Mouse (Mus musculus) lung, embryonic 16.5 days (tissue): ENCODE results near the gene Calhm5. TPM values are rescaled to one million over a fixed set of nuclear protein-coding genes. Genes with fewer than 3 reads are reported as not detected.
A peak's percentile ranks its signal among the peaks of the same experiment; 100 is the strongest.

Experiments used
- ATAC-seq: fragments of 200-750 bp; cut with Nextera tagmentation; 2 replicates; pipeline ENCODE4 v1.8.0; 2017; ENCODE audit warnings: low read depth, mild to moderate bottlenecking, moderate library complexity
- H3K27ac ChIP-seq: fragments of 300-500 bp; sonication (generic); 2 replicates; pipeline ENCODE4 v1.5.1; 2014; ENCODE audit warnings: mild to moderate bottlenecking, control low read depth, low read length
- H3K27me3 ChIP-seq: fragments of 300-500 bp; sonication (generic); 2 replicates; pipeline ENCODE4 v1.6.1; 2014; ENCODE audit warnings: low read depth, low read length, mixed read lengths; ENCODE audit not compliant: control insufficient read depth, insufficient read depth
- H3K36me3 ChIP-seq: fragments of 300-500 bp; sonication (generic); 2 replicates; pipeline ENCODE4 v1.6.1; 2014; ENCODE audit warnings: low read length; ENCODE audit not compliant: control insufficient read depth, insufficient read depth
- H3K4me1 ChIP-seq: fragments of 300-500 bp; sonication (generic); replicated peaks from 2 replicates; pipeline ENCODE4 v1.6.1; 2014; ENCODE audit warnings: low read length, mixed read lengths; ENCODE audit not compliant: control insufficient read depth, insufficient read depth
- H3K4me2 ChIP-seq: fragments of 300-500 bp; sonication (generic); 2 replicates; pipeline ENCODE4 v1.6.1; 2014; ENCODE audit warnings: low read depth, low read length, control low read depth
- H3K4me3 ChIP-seq: fragments of 300-500 bp; sonication (generic); 2 replicates; pipeline ENCODE4 v1.5.1; 2014; ENCODE audit warnings: mild to moderate bottlenecking, low read length, control low read depth
- H3K9ac ChIP-seq: fragments of 300-500 bp; sonication (generic); 2 replicates; pipeline ENCODE4 v1.6.1; 2014; ENCODE audit warnings: low read length, control low read depth
- H3K9me3 ChIP-seq: fragments of 300-500 bp; sonication (generic); 2 replicates; pipeline ENCODE4 v1.6.1; 2016; ENCODE audit warnings: low read length; ENCODE audit not compliant: control insufficient read depth
- WGBS: fragments of 180-500 bp; shearing (Covaris S2); extraction: QIAGEN DNeasy Blood & Tissue Kit; methylation state at CpG from one replicate; pipeline ENCODE4 v1.1.7; 2014; 5-methylcytosine and 5-hydroxymethylcytosine counted together
- polyA plus RNA-seq: library from polyadenylated mRNA; unstranded; fragments of >200 nt; fragmentation: Nextera tagmentation; extraction: Ambion mirVana; gene quantifications from 2 replicates; pipeline ENCODE4 v1.2.1, GENCODE M21; 2015

Calhm5 gene
- polyA plus RNA-seq, result 1.0 TPM in 2 replicates

DNA sequence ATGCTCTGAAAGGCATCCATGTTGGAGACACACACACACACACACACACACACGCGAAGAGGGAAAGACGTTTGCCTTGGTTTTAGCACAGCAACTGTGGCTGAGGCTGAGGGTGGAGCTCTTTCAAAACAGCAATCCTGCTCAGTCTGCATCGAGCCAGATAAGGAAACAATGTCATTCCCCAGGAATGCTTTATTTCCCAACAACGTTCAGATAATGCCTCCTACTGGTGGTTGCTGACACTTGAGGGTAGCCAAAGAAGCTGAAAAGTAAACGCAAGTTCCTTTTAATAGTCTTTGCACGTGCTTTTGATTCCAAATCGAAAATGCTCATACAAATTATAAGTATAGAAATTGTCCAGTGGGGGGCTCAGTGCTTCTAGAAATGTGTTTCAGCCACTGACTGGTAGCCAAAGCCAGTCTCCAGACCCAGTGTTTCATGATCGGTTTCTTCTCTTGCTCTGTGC, at the start of gene Calhm5:
Calhm5 (minus strand) TSS at position 102 of the 466 bp plus-strand sequence.
- ATAC-seq, result peak; percentile 93
- H3K9ac ChIP-seq, result peak within 1 kb of the TSS; percentile 58
- 6% methylated on average over 9 of the region's 9 CpGs for WGBS
- peak within 1 kb of the TSS; percentile 38 for H3K4me3 ChIP-seq
- no peaks in the 10 kb centered on the region for H3K27me3 ChIP-seq
- peaks cover 6% of the 10 kb centered on the region; the same call in 1 of the 2 replicates for H3K4me1 ChIP-seq
- peak within 1 kb of the TSS; percentile 58 for H3K4me2 ChIP-seq
- 0 out of 2 replicates have a peak within 1 kb of the TSS, but pooled peaks have one; percentile 21 for H3K27ac ChIP-seq
- no peaks in the 10 kb centered on the region for H3K36me3 ChIP-seq
- no peaks in the 10 kb centered on the region for H3K9me3 ChIP-seq

DNA sequence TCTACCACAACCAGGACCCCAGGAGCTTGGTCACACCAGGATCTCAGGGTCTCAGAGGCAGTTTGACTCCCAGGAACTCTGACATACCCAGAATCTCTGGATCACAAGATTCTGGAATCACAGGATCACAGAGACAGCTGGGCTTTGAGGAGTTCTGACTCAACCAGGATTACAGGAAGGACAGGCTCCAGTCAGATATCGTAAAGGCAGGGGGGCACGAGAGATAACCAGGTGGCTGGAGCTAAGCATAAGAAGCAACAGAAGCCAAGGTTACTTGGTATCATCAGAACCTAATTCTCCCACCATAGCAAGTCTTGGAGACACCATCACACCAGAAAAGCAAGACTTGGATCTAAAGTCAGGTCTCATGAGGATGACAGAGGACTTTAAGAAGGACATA, 45.4 kb upstream of the Calhm5 start:
- Histone ChIP-seq H3K9ac (no peak overlapping the region), H3K27ac (no peak overlapping the region), H3K4me3 (no peak overlapping the region), H3K9me3 (peaks cover 2% of the 10 kb centered on the region; the same call in 1 of the 2 replicates), H3K4me1 (no peaks in the 10 kb centered on the region), H3K27me3 (no peaks in the 10 kb centered on the region), H3K36me3 (no peaks in the 10 kb centered on the region), H3K4me2 (no peak overlapping the region)
- WGBS, result 77% methylated on average over 2 of the region's 2 CpGs
- no peak for ATAC-seq

DNA sequence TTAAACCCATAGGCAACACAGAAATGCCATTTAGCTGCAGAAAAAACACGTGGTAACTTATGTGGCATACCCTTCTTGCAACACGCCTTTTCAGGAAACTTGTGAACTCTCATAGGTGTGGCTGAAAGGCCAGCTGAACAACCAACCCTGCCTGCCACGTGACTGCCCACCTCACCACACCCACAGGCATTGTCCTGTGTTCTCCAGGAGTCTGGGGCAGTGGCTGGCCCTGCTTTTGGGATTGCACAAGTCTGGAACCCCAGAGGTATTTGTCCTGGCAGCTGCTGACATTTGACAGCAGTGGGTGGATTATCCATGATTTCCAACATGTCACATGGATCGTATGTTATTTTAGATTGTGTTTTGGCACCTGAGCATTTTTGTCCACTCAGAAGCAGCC, 43.4 kb upstream of the Calhm5 start:
- Histone ChIP-seq H3K4me2 (no peak overlapping the region), H3K4me3 (no peak overlapping the region), H3K36me3 (no peaks in the 10 kb centered on the region), H3K4me1 (no peaks in the 10 kb centered on the region), H3K9ac (no peak overlapping the region), H3K27me3 (no peaks in the 10 kb centered on the region), H3K27ac (no peak overlapping the region), H3K9me3 (peaks cover 2% of the 10 kb centered on the region; the same call in 1 of the 2 replicates)
- WGBS, result 60% methylated on average over 4 of the region's 4 CpGs
- ATAC-seq, result no peak

DNA sequence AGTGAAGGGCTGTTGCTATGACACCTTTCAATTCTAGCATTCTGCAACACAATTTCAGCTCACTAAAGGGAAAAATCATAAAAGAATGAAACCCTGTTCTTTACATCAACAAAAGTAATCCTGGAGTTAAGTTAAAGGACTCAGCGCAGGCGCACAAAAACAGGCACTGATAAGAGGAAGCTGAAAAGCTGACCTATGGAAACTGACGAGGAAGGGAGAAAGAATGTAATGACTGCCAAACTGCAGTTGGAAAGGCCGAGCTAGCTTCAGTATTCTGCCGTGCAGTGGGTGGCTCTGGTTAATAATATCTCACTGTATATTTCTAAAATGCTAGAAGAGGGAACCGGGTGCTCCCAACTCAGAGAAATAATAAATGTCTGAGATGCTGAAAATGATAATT, 41.7 kb upstream of the Calhm5 start:
- no peak overlapping the region for H3K4me3 ChIP-seq
- 41% methylated on average over 6 of the region's 6 CpGs for WGBS
- no peaks in the 10 kb centered on the region for H3K36me3 ChIP-seq
- no peaks in the 10 kb centered on the region for H3K4me1 ChIP-seq
- H3K4me2 ChIP-seq, result no peak overlapping the region
- H3K27me3 ChIP-seq, result no peaks in the 10 kb centered on the region
- ATAC-seq, result no peak
- no peak overlapping the region for H3K9ac ChIP-seq
- no peak overlapping the region for H3K27ac ChIP-seq
- no peaks in the 10 kb centered on the region for H3K9me3 ChIP-seq

DNA sequence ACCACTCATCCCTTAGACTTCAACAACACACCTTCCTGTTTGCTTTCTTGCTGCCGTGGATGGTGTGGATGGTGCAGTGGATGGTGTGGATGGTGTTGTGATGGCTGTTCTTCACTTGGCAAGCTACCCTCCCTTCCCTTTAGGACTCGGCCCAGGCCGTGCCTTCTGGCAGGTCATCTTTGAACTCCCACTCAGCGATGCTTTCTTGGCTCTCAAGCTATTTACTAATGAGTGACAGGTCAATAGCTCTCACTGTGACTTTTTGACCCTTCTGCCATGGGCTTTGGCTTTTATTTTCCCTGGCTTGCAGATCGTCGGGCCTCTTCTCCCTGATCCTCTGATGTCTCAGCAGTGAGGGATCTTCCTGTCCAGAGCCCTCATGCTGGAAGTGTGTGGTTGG, 40.1 kb upstream of the Calhm5 start:
- no peaks in the 10 kb centered on the region for H3K27me3 ChIP-seq
- WGBS, result 29% methylated on average over 6 of the region's 6 CpGs
- no peak overlapping the region for H3K4me3 ChIP-seq
- no peaks in the 10 kb centered on the region for H3K36me3 ChIP-seq
- no peak for ATAC-seq
- no peaks in the 10 kb centered on the region for H3K4me1 ChIP-seq
- H3K27ac ChIP-seq, result no peak overlapping the region
- no peak overlapping the region for H3K9ac ChIP-seq
- no peak overlapping the region for H3K4me2 ChIP-seq
- H3K9me3 ChIP-seq, result no peaks in the 10 kb centered on the region

DNA sequence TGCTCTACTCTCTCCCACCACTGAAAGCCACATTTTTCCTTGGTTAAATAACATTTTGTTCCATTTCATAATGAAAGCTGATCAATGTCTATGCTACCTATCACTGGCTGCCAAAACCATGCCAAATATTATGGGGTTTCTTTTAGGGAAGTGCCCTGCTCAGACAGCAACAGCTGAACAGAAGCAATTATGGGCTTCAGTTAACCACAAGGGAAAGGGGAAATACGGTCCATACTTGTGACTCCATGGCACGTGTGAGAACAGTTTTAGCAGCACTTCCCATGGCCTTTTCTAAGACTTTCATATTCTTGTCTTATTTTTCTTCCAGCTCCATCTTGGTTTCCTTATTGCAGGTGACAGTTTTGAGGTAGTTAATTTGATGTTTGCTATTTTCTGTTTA, 35.0 kb upstream of the Calhm5 start:
- WGBS, result 58% methylated on average over 2 of the region's 2 CpGs
- H3K27me3 ChIP-seq, result no peaks in the 10 kb centered on the region
- no peak overlapping the region for H3K4me3 ChIP-seq
- H3K36me3 ChIP-seq, result no peaks in the 10 kb centered on the region
- no peak for ATAC-seq
- H3K4me2 ChIP-seq, result no peak overlapping the region
- H3K27ac ChIP-seq, result no peak overlapping the region
- H3K9me3 ChIP-seq, result no peaks in the 10 kb centered on the region
- no peaks in the 10 kb centered on the region; the same call in 1 of the 2 replicates for H3K4me1 ChIP-seq
- no peak overlapping the region for H3K9ac ChIP-seq

DNA sequence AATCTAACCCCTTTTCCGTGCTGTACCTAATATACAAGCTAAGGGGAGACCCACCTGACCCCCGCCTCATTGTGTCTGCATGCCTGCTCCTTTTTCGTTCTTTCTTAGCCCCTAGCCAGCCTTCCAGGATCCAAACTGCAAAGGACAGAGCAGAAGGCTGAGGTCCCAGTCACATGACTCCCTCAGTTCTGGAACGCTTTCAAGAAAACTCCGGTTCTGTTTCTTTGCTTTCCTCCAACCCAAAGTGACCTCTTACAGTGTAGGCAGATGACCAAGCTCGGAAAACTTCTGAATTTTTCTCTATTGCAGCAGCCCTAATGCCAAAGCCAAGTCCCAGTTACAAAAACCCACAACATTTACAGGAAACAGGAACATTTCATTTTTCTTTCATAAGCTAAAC, 32.1 kb upstream of the Calhm5 start:
- WGBS, result 72% methylated on average over 6 of the region's 6 CpGs
- Histone ChIP-seq H3K27ac (no peak overlapping the region), H3K4me1 (no peaks in the 10 kb centered on the region; the same call in 1 of the 2 replicates), H3K4me3 (no peak overlapping the region), H3K36me3 (no peaks in the 10 kb centered on the region), H3K27me3 (no peaks in the 10 kb centered on the region), H3K9ac (no peak overlapping the region), H3K9me3 (no peaks in the 10 kb centered on the region), H3K4me2 (no peak overlapping the region)
- ATAC-seq, result no peak

DNA sequence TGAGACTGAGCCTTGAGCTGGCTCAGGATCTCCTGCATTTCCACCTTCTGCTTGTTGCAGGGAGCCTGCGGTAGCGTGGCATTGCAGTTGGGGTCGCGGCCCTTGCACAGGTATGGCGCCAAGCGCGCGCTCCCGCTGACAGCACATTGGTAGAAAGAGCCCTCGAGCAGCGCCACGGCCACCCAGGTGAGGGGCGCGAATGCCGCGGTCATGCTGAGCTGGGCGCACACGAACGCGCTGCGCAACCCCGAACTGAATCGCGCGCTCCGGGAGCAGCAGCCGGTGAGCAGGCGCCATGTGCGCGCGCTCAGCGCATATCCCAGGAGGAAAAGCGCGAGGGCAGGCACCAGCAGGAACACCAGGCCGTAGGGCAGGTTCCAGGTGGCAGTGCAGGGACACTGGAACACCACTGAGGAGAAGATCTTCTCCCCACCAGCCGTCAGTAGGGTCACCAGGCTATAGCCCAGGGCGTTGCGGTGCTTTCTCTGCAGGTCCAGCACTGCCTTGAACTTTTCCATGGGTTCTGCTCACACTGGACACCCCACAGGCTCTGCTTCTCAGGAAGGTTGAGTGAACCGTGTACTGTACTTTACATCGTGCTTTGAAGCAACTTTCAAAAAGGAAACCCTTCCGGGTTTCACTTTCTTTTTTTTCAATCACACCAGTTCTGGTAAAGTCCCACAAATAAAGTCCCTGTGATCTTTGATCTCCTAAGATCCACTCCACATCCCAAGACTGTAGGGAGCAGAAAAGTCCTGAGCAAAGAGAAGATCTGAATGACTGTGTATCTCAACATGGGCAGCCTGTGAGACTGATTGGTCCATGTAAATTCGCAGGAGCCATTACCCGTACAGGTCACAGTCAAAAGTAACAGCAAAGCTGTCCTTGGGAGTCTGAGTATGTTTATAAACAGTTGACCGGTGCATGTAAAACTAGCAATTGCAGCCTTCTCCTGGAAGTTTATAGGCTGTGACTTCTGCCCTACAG, 31.4 kb upstream of the Calhm5 start, which contains the start of gene Calhm6:
Calhm6 (minus strand) TSS at position 593 of the 987 bp plus-strand sequence.
- Histone ChIP-seq H3K27ac (no peak within 1 kb of the TSS), H3K4me3 (peak within 1 kb of the TSS; percentile 62), H3K4me1 (no peaks in the 10 kb centered on the region; the same call in 1 of the 2 replicates), H3K9me3 (no peaks in the 10 kb centered on the region), H3K27me3 (no peaks in the 10 kb centered on the region), H3K9ac (peak within 1 kb of the TSS; percentile 66), H3K36me3 (no peaks in the 10 kb centered on the region), H3K4me2 (peak within 1 kb of the TSS; percentile 95)
- WGBS, result 13% methylated on average over 44 of the region's 44 CpGs
- peak; percentile 80 for ATAC-seq

DNA sequence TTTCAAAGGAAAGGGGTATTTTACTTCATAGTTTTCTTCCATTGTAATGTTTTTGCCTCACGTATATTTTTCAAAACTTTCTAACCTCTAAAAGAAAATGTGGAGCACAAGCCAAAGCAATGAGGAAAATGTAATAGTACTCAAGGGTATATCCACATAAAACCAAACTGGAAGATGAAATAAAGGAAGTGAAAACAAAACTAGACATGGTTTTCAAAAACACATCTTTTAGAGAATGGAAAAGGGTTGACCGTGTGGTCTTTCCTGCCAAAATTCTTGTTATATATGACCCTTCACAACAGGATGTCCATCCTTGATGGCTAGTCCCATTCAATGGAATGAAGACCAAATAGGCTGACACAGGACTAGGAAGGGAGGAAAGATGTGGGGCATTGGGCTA, 22.1 kb upstream of the Calhm5 start:
- H3K4me2 ChIP-seq, result no peak overlapping the region
- H3K36me3 ChIP-seq, result no peaks in the 10 kb centered on the region
- no peaks in the 10 kb centered on the region for H3K4me1 ChIP-seq
- H3K27me3 ChIP-seq, result no peaks in the 10 kb centered on the region
- H3K9ac ChIP-seq, result no peak overlapping the region
- WGBS, result 83% methylated on average over 2 of the region's 2 CpGs
- no peak overlapping the region for H3K27ac ChIP-seq
- H3K4me3 ChIP-seq, result no peak overlapping the region
- ATAC-seq, result no peak
- H3K9me3 ChIP-seq, result no peaks in the 10 kb centered on the region
